Mouse (Mus musculus): ENCODE measurements around the gene Trim14.
"Not testable (repeated sequence)": the region's sequence is repeated elsewhere in the genome, so short reads cannot be mapped to it uniquely, and the experiment has no call there.

DNA sequence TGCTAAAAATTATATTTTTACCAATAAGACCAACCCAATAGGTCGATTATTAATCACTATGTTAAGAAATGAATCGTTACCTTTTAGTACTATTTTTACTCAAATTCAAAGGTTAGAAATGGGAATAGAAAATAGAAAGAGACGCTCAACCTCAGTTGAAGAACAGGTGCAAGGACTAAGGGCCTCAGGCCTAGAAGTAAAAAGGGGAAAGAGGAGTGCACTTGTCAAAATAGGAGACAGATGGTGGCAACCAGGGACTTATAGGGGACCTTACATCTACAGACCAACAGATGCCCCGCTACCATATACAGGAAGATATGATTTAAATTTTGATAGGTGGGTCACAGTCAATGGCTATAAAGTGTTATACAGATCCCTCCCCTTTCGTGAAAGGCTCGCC is 48.1 kb upstream of the Trim14 start:
- not testable (repeated sequence) for TF ChIP-seq POLR2A, EP300 (IDR thresholded peaks at IDR 0.05; ENCODE audit: insufficient read depth, low read depth, low read length)

Measured in heart, adult 2 months (tissue).